Mouse (Mus musculus) myocyte (in vitro differentiated cells): ENCODE measurements at regions not wholly inside any gene's neighbourhood (a gene's known extent, or its start where the extent isn't known, plus 50 kb on each side); places are given as distances from the start of the nearest gene placed in this dataset.

ENCODE experiments used
- H3K27me3 ChIP-seq: one replicate; pipeline ENCODE4 v1.6.1; 2011; ENCODE audit not compliant: control insufficient read depth, insufficient read depth, insufficient read length
- H3K36me3 ChIP-seq: one replicate; pipeline ENCODE4 v1.6.1; 2011; ENCODE audit not compliant: control insufficient read depth, insufficient read depth
- H3K4me2 ChIP-seq: one replicate; pipeline ENCODE4 v1.6.1; 2011; ENCODE audit warnings: low read depth, control low read depth
- H3K4me3 ChIP-seq: one replicate; pipeline ENCODE4 v1.5.1; 2011; ENCODE audit warnings: mild to moderate bottlenecking, control low read depth, moderate library complexity
- H3K79me2 ChIP-seq: one replicate; pipeline ENCODE4 v1.6.1; 2011; ENCODE audit not compliant: control insufficient read depth, insufficient read depth
- H3ac ChIP-seq: one replicate; pipeline ENCODE4 v1.6.1; 2011; ENCODE audit not compliant: control insufficient read depth, insufficient read length
- CEBPB ChIP-seq: IDR thresholded peaks from 2 replicates; pipeline ENCODE4 v1.6.1; 2011; ENCODE audit warnings: mild to moderate bottlenecking, moderate library complexity; ENCODE audit not compliant: poor library complexity, insufficient read depth, severe bottlenecking
- E2F4 ChIP-seq: IDR thresholded peaks from one replicate; pipeline ENCODE4 v1.6.1; 2011; ENCODE audit warnings: mild to moderate bottlenecking, control low read depth, moderate library complexity; ENCODE audit not compliant: insufficient read depth
- MAX ChIP-seq: IDR thresholded peaks from one replicate; pipeline ENCODE4 v1.6.1; 2011; ENCODE audit warnings: low read depth, mild to moderate bottlenecking, control low read depth
- MYOD1 ChIP-seq, 3 experiments: IDR thresholded peaks; one replicate each; pipeline ENCODE4 v1.6.1; 2011; ENCODE audit warnings: control low read depth in 2 of 3, low read depth in 2 of 3, mild to moderate bottlenecking in 2 of 3, moderate library complexity in 1 of 3; ENCODE audit not compliant: insufficient read length in 2 of 3, control insufficient read depth in 1 of 3
- MYOG ChIP-seq, 3 experiments: IDR thresholded peaks; one replicate each; pipeline ENCODE4 v1.6.1; 2011; ENCODE audit warnings: control low read depth in 2 of 3, low read depth in 2 of 3, mild to moderate bottlenecking in 2 of 3; ENCODE audit not compliant: insufficient read length in 2 of 3, control insufficient read depth in 1 of 3, insufficient read depth in 1 of 3
- POLR2A ChIP-seq: IDR thresholded peaks from one replicate; pipeline ENCODE4 v1.6.1; 2011; ENCODE audit warnings: low read depth, mild to moderate bottlenecking, control low read depth, moderate library complexity; ENCODE audit not compliant: insufficient read length
- POLR2AphosphoS2 ChIP-seq: IDR thresholded peaks from one replicate; pipeline ENCODE4 v1.6.1; 2011; ENCODE audit warnings: low read depth, control low read depth; ENCODE audit not compliant: insufficient read length
- REST ChIP-seq: IDR thresholded peaks from one replicate; pipeline ENCODE4 v1.6.1; 2011; ENCODE audit warnings: mild to moderate bottlenecking, control low read depth, moderate library complexity; ENCODE audit not compliant: insufficient read depth, insufficient read length
- SRF ChIP-seq: IDR thresholded peaks from one replicate; pipeline ENCODE4 v1.6.1; 2011; ENCODE audit warnings: low read depth; ENCODE audit not compliant: control insufficient read depth, insufficient read length
- TCF12 ChIP-seq: IDR thresholded peaks from one replicate; pipeline ENCODE4 v1.6.1; 2011; ENCODE audit warnings: mild to moderate bottlenecking, control low read depth; ENCODE audit not compliant: poor library complexity, insufficient read depth, severe bottlenecking
- TCF3 ChIP-seq: IDR thresholded peaks from one replicate; pipeline ENCODE4 v1.6.1; 2011; ENCODE audit warnings: low read depth, control low read depth; ENCODE audit not compliant: insufficient read length
- USF1 ChIP-seq: IDR thresholded peaks from one replicate; pipeline ENCODE4 v1.6.1; 2011; ENCODE audit warnings: low read depth, mild to moderate bottlenecking, control low read depth, moderate library complexity

DNA sequence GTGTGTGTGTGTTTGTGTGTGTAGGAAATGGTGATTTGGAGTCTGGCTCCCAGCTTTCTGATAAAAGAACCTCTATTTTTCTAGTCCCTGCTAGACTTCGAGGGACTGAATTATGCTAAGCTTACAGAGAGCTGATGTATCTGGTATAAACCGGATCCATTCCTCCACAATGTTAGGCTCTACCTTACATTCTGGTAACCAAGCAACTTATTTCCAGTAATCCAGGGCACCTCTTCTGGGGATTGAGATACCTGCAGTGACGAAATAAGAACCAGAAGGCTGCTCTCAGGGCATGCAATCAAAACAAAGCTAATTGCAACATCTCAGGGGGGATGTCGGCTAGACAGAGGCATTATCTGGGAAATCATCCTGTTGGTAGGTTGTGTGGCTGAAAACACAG, 140.0 kb upstream of the Serp2 start:
- TF ChIP-seq MYOG (IDR thresholded peaks at IDR 0.05; ENCODE audit: control insufficient read depth in 1 of 3, insufficient read depth in 1 of 3, insufficient read length in 2 of 3, low read depth in 2 of 3), result no peak
- TF ChIP-seq USF1, result no peak
- Histone ChIP-seq H3K4me3 (no peak overlapping the region), H3K36me3 (no peaks in the 10 kb centered on the region), H3K4me2 (no peak overlapping the region), H3K27me3 (no peaks in the 10 kb centered on the region), H3K79me2 (no peaks in the 10 kb centered on the region), H3ac (no peak overlapping the region)

GRCm38 (mm10) chr14:76695691-76696355, 139.1 kb upstream of the Serp2 start:
- Histone ChIP-seq H3K4me3 (no peak overlapping the region), H3K4me2 (no peak overlapping the region)

DNA sequence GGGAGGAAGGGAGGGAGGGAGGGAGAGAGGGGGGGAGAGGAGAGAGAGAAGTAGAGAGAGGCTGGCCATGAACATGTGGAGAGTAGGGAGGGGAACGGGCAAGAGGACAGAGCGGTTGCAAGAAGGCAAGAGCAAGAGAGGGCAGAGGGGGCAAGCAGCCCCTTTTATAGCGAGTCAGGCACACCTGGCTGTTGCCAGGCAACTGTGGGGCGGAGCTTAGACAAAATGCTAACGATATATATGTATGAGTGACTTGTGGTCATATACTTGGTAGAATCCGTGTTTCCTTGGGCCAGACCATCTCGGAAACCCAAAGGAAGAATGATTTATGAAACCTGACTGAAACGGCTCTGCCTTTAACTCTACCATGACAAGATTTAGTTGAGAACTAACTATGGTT, 138.2 kb upstream of the Serp2 start:
- H3K36me3 ChIP-seq, result no peaks in the 10 kb centered on the region
- no peaks in the 10 kb centered on the region for H3K27me3 ChIP-seq
- no peak overlapping the region for H3K4me3 ChIP-seq
- H3ac ChIP-seq, result no peak overlapping the region
- no peak overlapping the region for H3K4me2 ChIP-seq
- TF ChIP-seq MAX (no peak), REST (no peak), MYOD1 (IDR thresholded peaks at IDR 0.05; ENCODE audit: control insufficient read depth in 1 of 3, insufficient read length in 2 of 3, low read depth in 2 of 3) (no peak), E2F4 (no peak), SRF (no peak), TCF12 (no peak)
- no peaks in the 10 kb centered on the region for H3K79me2 ChIP-seq

More at GRCm38 (mm10) chr14:76695691-76696355, 139.1 kb upstream of the Serp2 start:
- Histone ChIP-seq H3ac (no peak overlapping the region), H3K36me3 (no peaks in the 10 kb centered on the region), H3K27me3 (no peaks in the 10 kb centered on the region), H3K79me2 (no peaks in the 10 kb centered on the region)
- TF ChIP-seq CEBPB (no peak), USF1 (no peak), SRF (no peak), POLR2AphosphoS2 (no peak), MYOG (IDR thresholded peaks at IDR 0.05; ENCODE audit: control insufficient read depth in 1 of 3, insufficient read depth in 1 of 3, insufficient read length in 2 of 3, low read depth in 2 of 3) (no peak), REST (no peak), MAX (no peak), TCF12 (no peak), E2F4 (no peak), POLR2A (no peak), TCF3 (no peak), MYOD1 (IDR thresholded peaks at IDR 0.05; ENCODE audit: control insufficient read depth in 1 of 3, insufficient read length in 2 of 3, low read depth in 2 of 3) (no peak)

GRCm38 (mm10) chr14:76693351-76694317, 136.9 kb upstream of the Serp2 start:
- H3K4me3 ChIP-seq, result no peak overlapping the region
- TF ChIP-seq POLR2AphosphoS2 (no peak), TCF3 (no peak), MAX (no peak), MYOG (IDR thresholded peaks at IDR 0.05; ENCODE audit: control insufficient read depth in 1 of 3, insufficient read depth in 1 of 3, insufficient read length in 2 of 3, low read depth in 2 of 3) (no peak), REST (no peak), USF1 (no peak), E2F4 (no peak), POLR2A (no peak), TCF12 (no peak), SRF (no peak), CEBPB (no peak), MYOD1 (IDR thresholded peaks at IDR 0.05; ENCODE audit: control insufficient read depth in 1 of 3, insufficient read length in 2 of 3, low read depth in 2 of 3) (no peak)
- no peak overlapping the region for H3ac ChIP-seq
- H3K4me2 ChIP-seq, result no peak overlapping the region
- no peaks in the 10 kb centered on the region for H3K79me2 ChIP-seq
- no peaks in the 10 kb centered on the region for H3K27me3 ChIP-seq
- H3K36me3 ChIP-seq, result no peaks in the 10 kb centered on the region

GRCm38 (mm10) chr14:76687971-76688407, 131.3 kb upstream of the Serp2 start:
- Histone ChIP-seq H3K4me2 (peak overlapping the region; percentile 68), H3K36me3 (no peaks in the 10 kb centered on the region), H3K4me3 (no peak overlapping the region), H3ac (no peak overlapping the region), H3K79me2 (no peaks in the 10 kb centered on the region), H3K27me3 (no peaks in the 10 kb centered on the region)
- TF ChIP-seq TCF3 (peak; percentile 17), MYOG (IDR thresholded peaks at IDR 0.05; ENCODE audit: control insufficient read depth in 1 of 3, insufficient read depth in 1 of 3, insufficient read length in 2 of 3, low read depth in 2 of 3) (peak in 1 of 3 experiments; percentile 57), MYOD1 (IDR thresholded peaks at IDR 0.05; ENCODE audit: control insufficient read depth in 1 of 3, insufficient read length in 2 of 3, low read depth in 2 of 3) (peak in 2 of 3 experiments; percentile 18 to 80), USF1 (no peak)
